Mouse (Mus musculus): ENCODE measurements around the gene Lsm11. TPM values are rescaled to one million over a fixed set of nuclear protein-coding genes. Genes with fewer than 3 reads are reported as not detected.

Gene Lsm11
- polyA plus RNA-seq, 1 experiment from 2014 or later, result 11.0 TPM

DNA sequence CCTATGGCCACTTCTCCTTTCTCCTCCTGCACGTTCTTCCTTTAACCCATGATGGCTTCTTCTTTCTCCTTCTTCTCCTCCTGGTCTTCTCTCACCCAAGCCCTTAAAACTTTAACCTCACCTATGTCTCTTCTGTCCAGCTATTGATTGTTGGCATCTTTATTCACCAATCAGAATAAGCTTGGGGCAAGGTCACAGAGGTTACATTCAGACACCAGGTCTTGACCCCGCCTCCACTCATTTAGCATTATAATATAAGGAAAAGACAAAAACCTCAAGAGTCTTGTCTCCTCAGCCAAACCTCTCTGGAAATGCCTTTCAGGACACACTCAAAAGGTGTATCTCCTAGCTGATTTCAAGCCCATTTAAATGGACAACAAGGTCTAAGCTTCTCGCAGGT is 23.7 kb upstream of the Lsm11 start:
- Histone ChIP-seq H3K27me3 (ENCODE audit: control insufficient read depth, insufficient read depth, low read length) (no peaks in the 10 kb centered on the region), H3K4me1 (replicated peaks; ENCODE audit: control insufficient read depth, insufficient read depth, low read length) (no peaks in the 10 kb centered on the region), H3K27ac (ENCODE audit: low read depth, low read length) (no peak overlapping the region), H3K36me3 (ENCODE audit: control insufficient read depth, insufficient read depth, low read length) (no peaks in the 10 kb centered on the region), H3K9me3 (ENCODE audit: control insufficient read depth, low read length) (no peaks in the 10 kb centered on the region), H3K4me2 (ENCODE audit: low read depth, low read length, severe bottlenecking) (no peak overlapping the region), H3K4me3 (ENCODE audit: low read depth, low read length) (no peak overlapping the region), H3K9ac (ENCODE audit: low read length) (no peak overlapping the region)
- no peak for ATAC-seq (replicated peaks; ENCODE audit: low FRiP score)
- DNase-seq (ENCODE audit: low spot score), result no peak
- 90% methylated on average over 3 of the region's 3 CpGs for WGBS

DNA sequence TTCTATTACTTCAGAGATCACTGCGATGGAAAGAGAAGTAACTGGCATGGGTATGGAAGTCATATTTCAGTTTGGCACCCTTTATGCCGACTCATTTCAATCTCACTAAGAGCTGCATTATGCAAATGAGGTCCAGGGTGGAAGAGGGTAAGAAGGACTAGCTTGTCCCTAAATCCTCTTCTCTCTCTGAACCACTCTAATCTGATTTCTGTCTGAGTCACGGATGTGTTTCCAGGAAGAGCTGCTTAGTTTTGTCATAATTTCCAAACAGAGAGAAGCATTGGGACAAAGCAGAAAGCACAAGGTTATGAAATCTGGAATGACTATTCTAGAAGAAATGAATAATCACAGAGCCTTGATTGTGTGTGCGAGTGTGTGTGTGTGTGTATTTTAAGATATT is 22.2 kb upstream of the Lsm11 start:
- H3K4me1 ChIP-seq (replicated peaks; ENCODE audit: control insufficient read depth, insufficient read depth, low read length), result no peaks in the 10 kb centered on the region
- DNase-seq (ENCODE audit: low spot score), result no peak
- H3K4me3 ChIP-seq (ENCODE audit: low read depth, low read length), result no peak overlapping the region
- WGBS, result 88% methylated on average over 4 of the region's 4 CpGs
- no peaks in the 10 kb centered on the region for H3K27me3 ChIP-seq (ENCODE audit: control insufficient read depth, insufficient read depth, low read length)
- no peak overlapping the region for H3K27ac ChIP-seq (ENCODE audit: low read depth, low read length)
- no peak overlapping the region for H3K9ac ChIP-seq (ENCODE audit: low read length)
- H3K36me3 ChIP-seq (ENCODE audit: control insufficient read depth, insufficient read depth, low read length), result no peaks in the 10 kb centered on the region
- H3K4me2 ChIP-seq (ENCODE audit: low read depth, low read length, severe bottlenecking), result no peak overlapping the region
- no peaks in the 10 kb centered on the region for H3K9me3 ChIP-seq (ENCODE audit: control insufficient read depth, low read length)
- ATAC-seq (replicated peaks; ENCODE audit: low FRiP score), result no peak

DNA sequence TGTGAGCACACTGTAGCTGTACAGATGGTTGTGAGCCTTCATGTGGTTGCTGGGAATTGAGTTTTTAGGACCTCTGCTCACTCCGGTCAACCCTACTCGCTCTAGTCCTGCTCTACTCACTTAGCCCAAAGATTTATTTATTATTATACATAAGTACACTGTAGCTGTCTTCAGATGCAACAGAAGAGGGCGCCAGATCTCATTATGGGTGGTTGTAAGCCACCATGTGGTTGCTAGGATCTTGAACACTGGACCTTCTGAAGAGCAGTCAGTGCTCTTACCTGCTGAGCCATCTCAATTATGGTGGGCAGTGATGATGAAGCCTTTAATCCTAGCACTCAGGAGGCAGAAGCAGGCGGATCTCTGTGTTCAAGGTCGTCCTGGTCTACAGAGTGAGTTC is 15.3 kb upstream of the Lsm11 start:
- DNase-seq (ENCODE audit: low spot score) (no peak), ATAC-seq (replicated peaks; ENCODE audit: low FRiP score) (no peak)
- no peak overlapping the region for H3K9ac ChIP-seq (ENCODE audit: low read length)
- no peaks in the 10 kb centered on the region for H3K27me3 ChIP-seq (ENCODE audit: control insufficient read depth, insufficient read depth, low read length)
- no peak overlapping the region for H3K27ac ChIP-seq (ENCODE audit: low read depth, low read length)
- 80% methylated on average over 5 of the region's 5 CpGs for WGBS
- no peaks in the 10 kb centered on the region for H3K9me3 ChIP-seq (ENCODE audit: control insufficient read depth, low read length)
- H3K4me1 ChIP-seq (replicated peaks; ENCODE audit: control insufficient read depth, insufficient read depth, low read length), result no peaks in the 10 kb centered on the region
- H3K4me3 ChIP-seq (ENCODE audit: low read depth, low read length), result no peak overlapping the region
- no peaks in the 10 kb centered on the region for H3K36me3 ChIP-seq (ENCODE audit: control insufficient read depth, insufficient read depth, low read length)
- H3K4me2 ChIP-seq (ENCODE audit: low read depth, low read length, severe bottlenecking), result no peak overlapping the region

DNA sequence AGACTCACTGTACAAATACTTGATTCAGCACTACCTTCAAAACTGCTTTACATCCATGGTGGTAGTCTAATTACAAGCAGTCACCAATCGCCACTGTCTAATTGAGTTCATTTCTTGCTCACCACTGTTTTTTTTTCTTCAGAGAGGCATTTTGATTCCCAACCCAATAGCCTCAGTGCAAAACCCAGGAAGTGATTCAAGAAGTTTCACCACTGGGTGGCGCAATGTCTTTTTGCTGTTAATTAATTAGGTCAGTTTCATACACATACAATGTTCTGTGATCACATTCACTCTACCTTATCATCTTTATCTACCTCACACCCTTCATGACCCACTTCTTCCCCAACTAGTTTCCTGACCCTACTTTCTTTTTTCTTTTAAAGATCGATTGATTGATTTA is 14.9 kb upstream of the Lsm11 start:
- DNase-seq (ENCODE audit: low spot score), result no peak
- no peak overlapping the region for H3K4me3 ChIP-seq (ENCODE audit: low read depth, low read length)
- H3K4me2 ChIP-seq (ENCODE audit: low read depth, low read length, severe bottlenecking), result no peak overlapping the region
- WGBS, result 85% methylated on average over 3 of the region's 3 CpGs
- H3K9me3 ChIP-seq (ENCODE audit: control insufficient read depth, low read length), result no peaks in the 10 kb centered on the region
- H3K4me1 ChIP-seq (replicated peaks; ENCODE audit: control insufficient read depth, insufficient read depth, low read length), result no peaks in the 10 kb centered on the region
- H3K27me3 ChIP-seq (ENCODE audit: control insufficient read depth, insufficient read depth, low read length), result no peaks in the 10 kb centered on the region
- H3K9ac ChIP-seq (ENCODE audit: low read length), result no peak overlapping the region
- no peak for ATAC-seq (replicated peaks; ENCODE audit: low FRiP score)
- H3K27ac ChIP-seq (ENCODE audit: low read depth, low read length), result no peak overlapping the region
- H3K36me3 ChIP-seq (ENCODE audit: control insufficient read depth, insufficient read depth, low read length), result no peaks in the 10 kb centered on the region

DNA sequence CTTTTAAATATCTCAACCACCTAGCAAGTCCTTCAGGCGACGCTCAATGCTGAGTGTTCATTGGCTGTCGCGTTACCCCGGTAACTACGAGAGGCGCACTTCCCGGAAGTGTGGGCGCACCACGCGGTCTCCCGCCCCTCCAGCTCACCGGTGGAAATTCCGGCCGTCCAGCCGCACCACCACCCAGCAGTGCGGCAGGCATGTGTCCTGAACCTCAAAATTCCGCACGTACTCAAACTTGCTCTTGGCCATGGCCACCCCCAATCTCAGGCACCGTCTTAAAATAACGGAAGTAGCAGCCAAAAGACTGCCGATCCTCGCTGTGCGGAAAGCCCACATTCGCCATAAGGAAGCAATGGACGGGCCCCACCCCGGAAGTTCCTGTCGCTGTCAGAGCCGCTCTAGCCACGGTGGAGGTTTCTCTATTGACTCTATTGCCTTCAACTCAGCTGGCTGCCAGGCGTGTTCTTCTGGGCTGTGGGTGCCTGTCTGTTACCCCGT is 10.4 kb upstream of the Lsm11 start, which contains the start of gene Thg1l:
Thg1l (minus strand) TSS at position 368 of the 501 bp plus-strand sequence.
- Histone ChIP-seq H3K27ac (ENCODE audit: low read depth, low read length) (no peak within 1 kb of the TSS), H3K9ac (ENCODE audit: low read length) (peak within 1 kb of the TSS; percentile 58), H3K4me2 (ENCODE audit: low read depth, low read length, severe bottlenecking) (peak within 1 kb of the TSS; percentile 40), H3K36me3 (ENCODE audit: control insufficient read depth, insufficient read depth, low read length) (no peaks in the 10 kb centered on the region; the same call in 1 of the 2 replicates), H3K4me3 (ENCODE audit: low read depth, low read length) (peak within 1 kb of the TSS; percentile 65), H3K4me1 (replicated peaks; ENCODE audit: control insufficient read depth, insufficient read depth, low read length) (no peaks in the 10 kb centered on the region), H3K9me3 (ENCODE audit: control insufficient read depth, low read length) (no peaks in the 10 kb centered on the region), H3K27me3 (ENCODE audit: control insufficient read depth, insufficient read depth, low read length) (no peaks in the 10 kb centered on the region)
- ATAC-seq (replicated peaks; ENCODE audit: low FRiP score), result peak; percentile 98
- DNase-seq (ENCODE audit: low spot score), result peak; percentile 92
- under 1% methylated on average over 32 of the region's 32 CpGs for WGBS

DNA sequence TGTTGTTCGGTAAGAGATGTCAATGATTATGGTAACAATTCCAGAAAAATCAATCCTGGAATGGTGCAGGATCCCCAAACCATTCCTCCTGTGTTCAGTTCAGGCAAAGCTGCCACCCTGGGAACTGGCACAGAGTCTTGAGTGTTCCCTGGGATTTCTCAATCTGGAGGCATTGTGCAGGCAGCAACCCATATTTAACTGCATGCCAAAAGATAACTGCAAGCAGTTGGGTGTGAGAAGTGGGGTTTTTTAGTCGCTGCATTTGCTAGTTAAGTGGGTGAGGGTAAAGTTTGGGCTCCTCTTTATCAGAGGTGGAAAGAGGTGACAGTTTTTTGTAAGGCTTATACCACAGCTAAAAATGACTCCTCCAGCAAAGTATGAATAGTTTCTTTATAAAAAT is 2.8 kb upstream of the Lsm11 start:
- no peaks in the 10 kb centered on the region; the same call in 1 of the 2 replicates for H3K36me3 ChIP-seq (ENCODE audit: control insufficient read depth, insufficient read depth, low read length)
- no peak overlapping the region for H3K4me2 ChIP-seq (ENCODE audit: low read depth, low read length, severe bottlenecking)
- ATAC-seq (replicated peaks; ENCODE audit: low FRiP score) (no peak), DNase-seq (ENCODE audit: low spot score) (no peak)
- no peaks in the 10 kb centered on the region for H3K9me3 ChIP-seq (ENCODE audit: control insufficient read depth, low read length)
- 84% methylated on average over 2 of the region's 2 CpGs for WGBS
- no peak overlapping the region for H3K9ac ChIP-seq (ENCODE audit: low read length)
- H3K4me3 ChIP-seq (ENCODE audit: low read depth, low read length), result no peak overlapping the region
- H3K4me1 ChIP-seq (replicated peaks; ENCODE audit: control insufficient read depth, insufficient read depth, low read length), result peaks cover 2% of the 10 kb centered on the region; the same call in 1 of the 2 replicates
- H3K27ac ChIP-seq (ENCODE audit: low read depth, low read length), result no peak overlapping the region
- H3K27me3 ChIP-seq (ENCODE audit: control insufficient read depth, insufficient read depth, low read length), result no peaks in the 10 kb centered on the region

DNA sequence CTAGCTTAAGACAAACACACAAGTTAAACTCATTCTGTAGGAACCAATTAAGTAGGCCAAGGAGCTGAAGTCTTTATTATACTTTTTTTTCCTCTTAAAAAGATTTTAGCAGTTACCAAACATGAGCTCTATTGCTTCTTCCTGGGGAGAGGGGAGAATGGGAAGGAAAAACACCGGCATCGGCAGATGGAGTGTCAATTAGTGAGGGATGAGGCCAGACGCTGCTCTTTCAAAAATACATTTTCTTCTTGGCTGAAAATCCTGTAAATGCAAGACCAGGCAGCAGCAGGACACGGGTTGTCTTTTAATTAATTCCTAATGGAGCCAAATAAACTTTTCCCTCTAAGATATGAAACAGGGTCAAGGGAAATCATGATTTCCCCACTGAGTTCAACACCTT is 2.1 kb upstream of the Lsm11 start:
- Histone ChIP-seq H3K4me1 (replicated peaks; ENCODE audit: control insufficient read depth, insufficient read depth, low read length) (peaks cover 2% of the 10 kb centered on the region; the same call in 1 of the 2 replicates), H3K27me3 (ENCODE audit: control insufficient read depth, insufficient read depth, low read length) (no peaks in the 10 kb centered on the region), H3K9ac (ENCODE audit: low read length) (no peak overlapping the region), H3K27ac (ENCODE audit: low read depth, low read length) (no peak overlapping the region), H3K36me3 (ENCODE audit: control insufficient read depth, insufficient read depth, low read length) (no peaks in the 10 kb centered on the region; the same call in 1 of the 2 replicates), H3K4me3 (ENCODE audit: low read depth, low read length) (no peak overlapping the region), H3K9me3 (ENCODE audit: control insufficient read depth, low read length) (no peaks in the 10 kb centered on the region), H3K4me2 (ENCODE audit: low read depth, low read length, severe bottlenecking) (no peak overlapping the region)
- WGBS, result 86% methylated on average over 4 of the region's 4 CpGs
- DNase-seq (ENCODE audit: low spot score) (no peak), ATAC-seq (replicated peaks; ENCODE audit: low FRiP score) (no peak)

DNA sequence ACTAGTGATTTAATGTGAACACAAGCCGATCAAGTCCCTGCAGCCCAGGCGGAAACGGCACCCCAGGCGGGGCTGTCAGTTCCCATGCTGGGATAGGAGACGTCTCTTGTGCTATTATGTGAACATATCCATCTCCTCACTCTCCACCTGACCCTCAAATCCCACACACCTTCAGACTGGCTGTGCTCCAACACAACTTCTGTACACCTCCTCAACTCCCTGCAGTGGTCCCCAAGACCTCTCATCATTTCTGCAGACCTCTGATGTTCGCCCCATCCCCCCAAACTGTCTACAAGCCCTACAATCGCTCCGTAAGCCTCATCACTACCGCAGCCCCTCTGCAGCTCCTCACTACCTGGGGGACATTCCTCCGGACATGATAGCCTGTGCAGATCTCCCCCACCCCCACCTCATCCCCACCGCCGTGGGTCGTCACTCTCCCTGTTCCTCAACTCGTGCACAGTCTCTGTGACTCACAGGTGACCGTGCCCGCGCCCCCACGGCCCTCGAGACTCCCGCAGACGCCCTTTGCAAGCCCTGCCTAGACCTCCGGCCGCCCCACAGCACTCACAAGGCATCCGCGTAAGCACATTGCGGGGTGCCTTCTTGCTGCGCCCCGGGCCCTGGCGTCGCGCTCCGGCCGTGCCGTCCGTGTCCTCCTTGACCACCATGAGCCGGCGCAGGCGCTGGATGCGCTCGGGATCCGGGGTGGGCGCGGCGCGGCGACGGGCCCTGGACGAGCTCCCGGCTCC is 668 bp downstream of the Lsm11 start:
- Histone ChIP-seq H3K4me3 (ENCODE audit: low read depth, low read length) (peak overlapping the region; percentile 81), H3K4me1 (replicated peaks; ENCODE audit: control insufficient read depth, insufficient read depth, low read length) (peaks cover 2% of the 10 kb centered on the region; the same call in 1 of the 2 replicates), H3K4me2 (ENCODE audit: low read depth, low read length, severe bottlenecking) (peak overlapping the region; percentile 88), H3K27ac (ENCODE audit: low read depth, low read length) (no peak overlapping the region), H3K9me3 (ENCODE audit: control insufficient read depth, low read length) (no peaks in the 10 kb centered on the region), H3K36me3 (ENCODE audit: control insufficient read depth, insufficient read depth, low read length) (no peaks in the 10 kb centered on the region), H3K27me3 (ENCODE audit: control insufficient read depth, insufficient read depth, low read length) (no peaks in the 10 kb centered on the region), H3K9ac (ENCODE audit: low read length) (peak overlapping the region; percentile 85)
- DNase-seq (ENCODE audit: low spot score) (peak; percentile 61), ATAC-seq (replicated peaks; ENCODE audit: low FRiP score) (peak; percentile 74)
- under 1% methylated on average over 49 of the region's 49 CpGs for WGBS

Data from forebrain, embryonic 11.5 days (tissue).